Mouse (Mus musculus) heart, adult 11 months (tissue): ENCODE data around the gene Rpf2.

ENCODE experiments used
- DNase-seq: peaks from one replicate; pipeline ENCODE4 v3.0.0; 2022

The Rpf2 gene

DNA sequence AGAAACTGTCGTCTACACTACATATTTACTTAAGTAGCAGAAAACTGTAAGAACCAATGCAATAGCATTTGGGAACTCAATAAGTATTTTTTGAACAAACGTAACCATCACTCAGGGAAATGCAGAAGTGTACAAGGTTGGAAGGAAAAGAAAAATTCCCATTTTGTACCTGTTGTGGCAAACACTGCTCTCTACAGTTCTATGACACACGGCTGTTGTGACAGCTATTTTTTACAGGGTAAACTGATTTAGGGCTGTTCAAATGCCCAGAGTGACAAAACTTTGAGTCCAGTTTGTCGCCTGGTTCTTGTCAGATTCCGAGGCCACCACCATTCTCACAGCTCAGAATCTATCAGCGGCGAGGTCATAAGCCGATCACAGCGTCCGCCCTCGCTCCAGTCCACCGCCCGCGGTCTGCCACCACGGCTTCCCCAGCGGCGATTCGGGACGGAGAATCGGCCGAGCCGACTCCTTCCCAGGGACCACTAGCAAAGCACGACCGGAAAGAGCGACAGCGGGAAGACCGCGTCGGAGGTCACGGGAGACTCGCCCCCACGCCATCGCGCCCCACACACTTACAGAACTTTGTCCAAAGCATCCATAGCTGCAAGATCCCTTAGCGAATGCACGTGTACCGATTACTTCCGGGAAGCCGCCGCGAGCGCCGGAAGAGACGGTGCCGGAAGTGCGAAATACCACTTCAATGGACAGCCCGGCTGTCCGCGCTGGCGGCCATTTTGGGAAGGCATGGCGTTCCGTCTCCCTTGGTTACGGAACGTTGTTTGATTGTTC is at the start of gene Rpf2:
Gene Rpf2 (minus strand): TSS at position 663 of the 792 bp plus-strand sequence.
- DNase-seq = peak; percentile 98

- no peak for DNase-seq
Observed at GRCm38 (mm10) chr10:40292640-40293039, 45.8 kb upstream of the Rpf2 start.

GRCm38 (mm10) chr10:40286767-40287166 is 39.9 kb upstream of the Rpf2 start:
- DNase-seq = no peak

- no peak for DNase-seq
Observed at GRCm38 (mm10) chr10:40285571-40285970, 38.7 kb upstream of the Rpf2 start.

GRCm38 (mm10) chr10:40284997-40285396 is 38.2 kb upstream of the Rpf2 start:
- DNase-seq = no peak

GRCm38 (mm10) chr10:40284179-40284831 is 37.5 kb upstream of the Rpf2 start:
- DNase-seq = no peak

DNA sequence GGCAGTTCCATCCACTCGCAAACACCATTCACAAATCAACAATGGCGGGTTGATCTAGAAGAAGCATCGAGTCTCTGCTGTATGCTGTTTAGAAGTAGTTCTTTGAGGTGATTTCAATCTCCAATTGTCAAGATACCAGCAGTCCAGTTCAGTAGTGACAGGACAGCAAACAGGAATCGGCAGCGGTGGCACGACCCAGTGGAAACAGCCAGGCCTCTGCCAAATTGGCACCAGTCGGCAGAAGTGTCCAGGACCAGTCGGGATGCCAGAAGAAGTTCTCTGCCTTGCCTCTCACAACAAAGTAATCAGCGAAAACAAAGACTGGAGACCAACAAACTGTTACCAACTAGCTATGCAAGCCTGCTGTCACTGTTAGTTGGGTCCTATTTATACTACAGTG is 36.8 kb upstream of the Rpf2 start:
- DNase-seq = no peak

- no peak for DNase-seq
Observed at GRCm38 (mm10) chr10:40281565-40281964, 34.7 kb upstream of the Rpf2 start.

DNA sequence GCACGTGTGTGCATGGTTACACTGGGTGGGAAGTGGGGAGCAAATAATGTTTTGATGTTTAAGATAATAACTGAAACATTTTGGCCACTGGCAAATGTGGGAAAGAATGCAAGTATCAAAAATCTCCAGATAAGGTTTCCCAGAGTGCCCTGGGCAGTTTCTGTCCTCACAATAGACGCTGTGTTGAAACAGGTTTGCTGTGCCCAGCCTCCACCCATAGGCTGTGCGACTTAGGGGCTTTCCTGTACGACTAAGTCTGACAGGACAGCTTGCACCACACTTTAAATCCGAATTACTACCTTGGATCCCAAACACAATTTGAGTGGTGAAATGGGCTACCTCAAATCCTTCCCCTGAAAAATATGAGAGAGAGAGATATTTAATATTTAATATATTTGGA is 31.5 kb upstream of the Rpf2 start:
- no peak for DNase-seq

- no peak for DNase-seq
Observed at GRCm38 (mm10) chr10:40275991-40276390, 29.2 kb upstream of the Rpf2 start.

DNA sequence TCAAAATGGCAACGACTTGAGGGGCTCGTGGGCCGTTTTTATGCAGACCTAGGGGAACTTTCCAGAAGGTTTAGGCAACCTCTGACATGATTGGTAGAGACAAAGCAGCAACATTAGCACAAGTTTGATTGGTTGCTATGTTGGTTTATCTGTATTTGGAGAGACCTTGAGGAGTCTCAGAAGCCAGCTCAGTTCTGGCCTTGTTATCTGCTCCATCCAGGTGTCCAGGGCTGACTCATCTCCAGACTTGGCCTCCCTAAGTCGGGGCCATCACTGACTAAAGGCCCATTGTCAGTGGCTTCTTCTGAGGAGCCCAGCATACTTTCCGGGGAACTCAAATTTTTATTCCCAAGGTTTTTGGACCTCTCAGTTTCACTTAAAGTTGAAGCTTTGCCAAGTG is 27.1 kb upstream of the Rpf2 start:
- DNase-seq = no peak

GRCm38 (mm10) chr10:40271216-40271615 is 24.4 kb upstream of the Rpf2 start:
- DNase-seq = no peak

DNA sequence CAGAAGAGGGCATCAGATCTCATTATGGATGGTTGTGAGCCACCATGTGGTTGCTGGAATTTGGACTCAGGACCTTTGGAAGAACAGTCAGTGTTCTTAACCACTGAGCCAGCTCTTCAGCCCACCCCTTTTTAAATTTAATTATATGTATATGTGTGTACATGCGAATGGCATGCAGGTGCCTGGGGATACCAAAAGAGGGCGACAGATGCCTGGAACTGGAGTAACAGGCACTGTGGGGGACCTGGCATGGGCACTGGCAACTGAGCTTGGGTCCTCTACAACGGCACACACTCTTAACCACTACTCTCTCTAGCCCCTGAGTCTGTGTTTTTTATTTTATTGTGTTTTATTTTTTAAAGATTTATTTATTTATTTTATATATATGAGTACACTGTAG is 18.1 kb upstream of the Rpf2 start:
- no peak for DNase-seq

- no peak for DNase-seq
Observed at GRCm38 (mm10) chr10:40263691-40264090, 16.9 kb upstream of the Rpf2 start.

DNA sequence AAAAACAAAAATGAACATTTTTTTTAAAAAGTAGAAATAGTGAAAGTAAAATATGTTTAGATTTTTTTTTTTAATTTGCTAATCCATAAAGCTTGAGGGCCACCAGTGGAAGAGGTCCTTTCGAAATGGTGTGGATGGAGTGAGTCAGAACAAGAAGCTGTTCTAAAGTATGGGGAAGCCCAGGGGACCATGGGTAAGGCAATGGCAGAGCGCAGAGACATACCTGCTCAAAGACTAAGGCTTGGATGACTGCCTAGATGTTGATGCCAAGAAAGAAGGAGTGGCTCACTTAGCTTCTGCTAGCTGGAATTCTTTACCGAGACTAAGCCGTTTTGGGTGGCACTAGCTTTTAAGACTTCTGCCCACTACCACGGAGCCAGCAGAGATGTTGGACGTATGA is 15.4 kb upstream of the Rpf2 start:
- no peak for DNase-seq

- DNase-seq = peak; percentile 86
Observed at GRCm38 (mm10) chr10:40260305-40260704, 13.5 kb upstream of the Rpf2 start.

GRCm38 (mm10) chr10:40259542-40259941 is 12.7 kb upstream of the Rpf2 start:
- DNase-seq = no peak

DNA sequence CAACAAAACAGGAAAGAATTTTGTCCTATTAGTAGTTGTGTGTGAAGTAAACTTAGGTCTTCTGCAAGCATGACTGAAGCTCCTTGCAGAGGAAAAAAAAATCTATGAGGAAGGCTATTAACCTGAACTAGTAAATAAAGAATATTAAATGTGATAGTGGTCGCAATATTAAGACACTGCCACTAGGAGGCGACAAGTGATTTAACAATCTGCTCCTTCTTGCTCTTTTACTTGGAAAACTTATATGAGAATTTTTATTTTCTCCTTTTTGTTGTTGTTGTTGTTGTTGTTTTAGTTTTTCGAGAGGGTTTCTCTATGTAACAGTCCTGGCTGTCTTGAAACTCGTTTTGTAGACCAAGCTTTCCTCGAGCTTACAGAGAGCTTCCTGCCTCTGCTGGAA is 12.1 kb upstream of the Rpf2 start:
- no peak for DNase-seq

GRCm38 (mm10) chr10:40258401-40258966 is 11.6 kb upstream of the Rpf2 start:
- peak; percentile 95 for DNase-seq

DNA sequence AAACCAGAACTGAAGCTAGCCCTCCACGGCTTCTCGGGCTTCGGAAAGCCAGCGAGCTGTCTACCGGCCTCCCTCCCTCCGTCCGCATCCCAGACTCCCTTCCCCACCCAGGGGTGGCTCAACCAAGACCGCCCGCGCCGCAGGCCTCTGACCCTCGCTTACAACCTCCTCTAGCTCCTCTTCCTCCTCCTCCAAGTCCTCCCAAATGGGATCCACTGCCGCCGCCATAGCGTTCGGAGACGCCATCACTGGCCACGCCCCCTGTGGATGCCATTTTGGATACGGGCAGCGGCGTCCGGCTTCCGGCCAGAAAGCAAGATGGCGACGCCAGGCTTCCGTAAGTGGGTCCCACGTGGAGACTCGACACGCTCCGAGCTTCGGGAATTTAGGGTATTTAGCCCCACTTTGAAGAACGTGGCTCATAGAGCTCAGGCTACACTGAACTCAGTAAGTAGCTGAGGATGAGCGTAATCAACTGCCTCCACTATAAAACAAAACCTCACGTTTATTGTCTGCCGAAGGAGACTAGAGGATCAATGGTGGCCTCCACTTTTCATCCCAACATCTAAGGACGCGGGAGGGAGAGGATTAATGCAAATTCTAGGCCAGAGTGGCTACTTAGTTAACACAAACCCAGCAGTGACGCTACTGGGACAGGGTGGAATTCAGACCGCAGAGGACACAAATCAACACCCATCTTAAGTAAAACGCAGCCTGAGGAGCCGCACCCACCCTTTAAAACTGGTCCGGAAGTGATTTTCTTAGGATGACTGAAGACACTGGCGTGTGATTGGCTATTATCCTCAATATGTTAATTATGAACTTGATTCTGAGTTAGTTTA is 10.8 kb upstream of the Rpf2 start, which contains the start of gene Gtf3c6:
Gene Gtf3c6 (minus strand): TSS at position 695 of the 842 bp plus-strand sequence.
- DNase-seq = peak; percentile 99

- DNase-seq = peak; percentile 96
Observed at GRCm38 (mm10) chr10:40256716-40257115, 9.9 kb upstream of the Rpf2 start.

GRCm38 (mm10) chr10:40250969-40251368 is 4.1 kb upstream of the Rpf2 start:
- no peak for DNase-seq

- no peak for DNase-seq
Observed at GRCm38 (mm10) chr10:40249625-40250024, 2.8 kb upstream of the Rpf2 start.
